Mouse (Mus musculus): ENCODE measurements around the gene Ccnd1. TPM values are rescaled to one million over a fixed set of nuclear protein-coding genes. Genes with fewer than 3 reads are reported as not detected.
A peak's percentile ranks its signal among the peaks of the same experiment; 100 is the strongest.

The Ccnd1 gene
- 100 to 1,000 TPM; 140 to 149 TPM for total RNA-seq (2021)
- long read RNA-seq, experiment 1, transcript Ccnd1-201 (5 exons, 3,740 nt) = major isoform, 53 of 74 reads
- long read RNA-seq, experiment 1, partial matches to known transcripts = 14 of 74 reads
- long read RNA-seq, experiment 1, other reads (novel, unspliced or antisense) = 7 of 74 reads
- long read RNA-seq, experiment 2, transcript Ccnd1-201 (5 exons, 3,740 nt) = major isoform, 73 of 151 reads
- long read RNA-seq, experiment 2, partial matches to known transcripts = 12 of 151 reads
- long read RNA-seq, experiment 2, other reads (novel, unspliced or antisense) = 66 of 151 reads

- peak; percentile 69 to 78 for DNase-seq (ENCODE audit: low spot score in 2 of 2)
Observed at GRCm38 (mm10) chr7:144939344-144940002, at the start of gene Ccnd1. Gene Ccnd1, minus strand, starts transcription at chr7:144939925.

DNA sequence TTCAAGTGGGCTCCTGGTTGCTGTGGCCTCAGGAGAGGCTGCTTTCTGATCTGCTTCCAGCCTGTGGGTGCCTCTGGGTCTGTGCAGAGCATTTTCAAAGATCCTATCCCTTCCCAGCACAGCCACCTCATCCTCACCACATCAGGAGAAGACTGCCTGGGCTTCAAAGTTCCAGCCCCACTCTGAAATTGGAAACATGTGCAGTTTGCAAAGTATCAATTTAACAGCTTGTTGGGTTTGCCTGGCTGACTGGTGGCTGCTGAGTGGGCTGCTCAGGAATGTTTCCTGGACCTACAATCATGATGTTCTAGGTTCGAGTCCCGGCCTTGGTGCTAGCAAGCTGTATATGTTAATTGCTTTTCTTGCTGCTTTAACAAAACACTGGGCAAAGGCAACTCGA lies 49.1 kb upstream of the Ccnd1 start:
- no peak for DNase-seq (ENCODE audit: low spot score in 2 of 2)

- DNase-seq (ENCODE audit: low spot score in 2 of 2) = no peak
Observed at GRCm38 (mm10) chr7:144985100-144985499, 45.4 kb upstream of the Ccnd1 start.

GRCm38 (mm10) chr7:144982358-144983110 lies 42.8 kb upstream of the Ccnd1 start:
- DNase-seq (ENCODE audit: low spot score in 2 of 2) = no peak

DNA sequence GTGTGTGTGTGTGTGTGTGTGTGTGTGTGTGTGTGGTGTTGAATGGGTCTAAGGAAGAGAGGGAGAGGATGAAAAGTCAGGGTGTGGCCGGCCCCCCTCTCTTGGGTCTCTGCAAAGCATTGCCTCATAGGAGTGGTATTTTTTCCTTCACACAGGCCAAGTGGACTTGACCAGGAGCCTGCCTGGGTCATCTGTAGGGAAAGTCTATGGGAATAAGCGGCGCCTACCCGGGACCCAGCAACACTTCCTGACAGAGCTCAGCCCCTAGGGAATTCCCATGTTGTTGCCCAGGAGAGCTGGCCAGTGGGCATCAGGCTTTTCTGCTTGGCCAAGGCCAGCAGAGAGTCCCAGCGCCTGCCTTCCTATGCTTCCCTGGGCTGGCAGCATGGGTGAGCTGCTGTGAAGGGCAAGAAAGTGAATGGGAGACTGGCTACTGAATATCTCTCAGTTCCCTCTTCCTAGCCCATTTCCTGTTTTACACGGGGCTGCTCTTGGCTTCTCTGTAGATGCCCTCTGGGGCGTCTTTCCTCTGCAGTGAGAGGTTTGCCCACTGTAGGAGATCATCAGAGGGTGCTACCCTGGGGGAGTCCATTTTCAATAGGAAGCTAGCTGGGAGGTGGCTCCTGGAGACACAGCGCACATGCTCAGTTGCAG lies 41.8 kb upstream of the Ccnd1 start:
- no peak for DNase-seq (ENCODE audit: low spot score in 2 of 2)

DNA sequence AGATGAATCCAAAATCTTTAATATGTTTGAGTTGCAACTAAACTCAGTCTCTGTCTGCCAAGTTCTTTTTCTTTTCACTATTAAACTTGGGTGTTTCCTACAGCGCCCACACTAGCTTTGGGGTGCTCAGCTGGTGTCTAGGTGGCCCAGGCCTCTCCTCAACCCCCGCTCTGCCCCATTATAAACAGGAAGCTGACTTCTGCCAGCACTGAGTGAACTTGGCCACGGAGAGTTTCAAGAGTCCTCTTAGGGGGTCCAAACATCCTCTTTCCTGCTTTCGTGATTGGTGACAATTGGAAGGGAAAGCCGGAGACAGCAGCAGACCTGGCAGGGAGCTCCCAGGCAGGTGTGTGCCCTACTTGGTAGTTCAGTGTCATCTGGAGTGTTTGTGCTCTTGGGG lies 40.1 kb upstream of the Ccnd1 start:
- DNase-seq (ENCODE audit: low spot score in 2 of 2) = no peak

DNA sequence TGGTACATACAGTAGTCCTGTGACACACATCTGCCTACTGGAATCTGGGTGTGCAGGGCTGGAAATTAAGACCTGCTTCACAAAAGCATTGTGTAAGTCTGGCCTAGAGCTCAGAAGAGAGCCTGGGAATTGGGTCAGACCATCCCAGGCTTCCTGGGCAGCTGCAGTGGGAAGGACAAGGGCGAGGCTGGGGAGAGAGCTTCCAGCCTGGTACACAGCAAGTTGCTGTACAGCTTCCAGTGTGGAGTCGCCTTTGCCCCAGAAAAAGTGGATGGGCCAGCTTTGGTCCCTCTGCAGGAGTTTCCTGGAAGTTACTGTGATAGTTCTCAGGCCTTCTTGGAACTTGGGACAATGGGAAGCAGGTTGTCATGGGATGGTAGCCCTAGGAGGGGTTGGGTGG lies 37.4 kb upstream of the Ccnd1 start:
- DNase-seq (ENCODE audit: low spot score in 2 of 2) = no peak

GRCm38 (mm10) chr7:144973461-144973860 lies 33.7 kb upstream of the Ccnd1 start:
- DNase-seq (ENCODE audit: low spot score in 2 of 2) = no peak

DNA sequence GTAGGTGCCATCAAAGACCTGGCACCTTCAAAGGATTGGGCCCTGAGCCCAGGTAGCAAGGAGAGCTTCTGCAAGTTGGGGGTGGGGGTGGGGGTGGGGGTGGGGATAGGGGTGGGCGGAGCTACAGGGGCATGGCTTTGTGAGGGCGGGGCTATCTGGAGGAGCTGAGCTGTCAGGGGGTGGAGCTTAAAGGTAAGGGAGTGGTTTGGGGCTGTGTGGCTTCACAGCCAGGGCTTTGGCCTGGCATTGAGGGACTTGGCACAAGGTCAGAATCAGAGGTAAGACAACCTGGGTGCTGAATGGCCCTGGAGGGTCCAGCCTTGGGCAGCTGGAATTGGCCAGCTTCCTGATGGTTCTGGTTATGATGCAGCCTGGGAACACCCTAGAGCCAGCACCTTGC lies 32.0 kb upstream of the Ccnd1 start:
- DNase-seq (ENCODE audit: low spot score in 2 of 2) = no peak

DNA sequence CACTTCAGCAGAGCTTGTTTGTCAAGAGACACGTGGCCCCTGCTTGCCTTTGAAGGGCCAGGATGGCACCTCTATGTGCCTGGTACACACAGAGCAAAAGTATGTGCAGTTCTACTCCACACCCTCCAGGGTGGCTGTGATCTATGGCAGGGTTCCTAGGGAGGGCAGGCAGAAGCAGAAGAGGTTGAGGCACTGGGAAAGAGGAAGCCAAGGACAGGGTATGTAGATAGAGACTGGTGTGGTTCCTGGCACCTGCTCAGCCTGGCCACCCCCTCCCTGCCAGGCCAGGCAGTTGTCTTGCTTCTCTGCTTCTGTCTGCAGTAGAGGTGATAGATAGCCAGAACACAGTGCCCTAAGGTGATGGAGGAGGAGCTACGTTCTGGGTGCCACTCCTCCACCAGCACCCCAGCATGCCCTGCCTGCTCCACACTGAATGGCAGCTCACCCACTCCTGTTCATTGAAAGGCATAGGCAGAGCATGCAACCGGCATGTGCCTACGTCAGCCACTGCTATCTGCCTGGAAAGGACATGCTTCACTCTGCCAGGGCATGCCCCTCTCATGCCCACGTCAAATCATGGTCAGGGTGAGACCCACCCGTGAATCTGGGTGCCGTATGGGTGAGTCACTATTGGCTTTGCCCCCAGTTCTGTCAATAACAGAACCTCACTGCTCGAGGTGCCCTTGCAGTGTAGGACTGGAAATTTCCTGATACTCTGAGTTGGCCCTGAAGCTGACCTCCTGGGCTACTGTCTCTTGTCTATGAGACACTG lies 31.5 kb upstream of the Ccnd1 start:
- peak in 1 of 2 experiments; percentile 56 for DNase-seq (ENCODE audit: low spot score in 2 of 2)

- DNase-seq (ENCODE audit: low spot score in 2 of 2) = no peak
Observed at GRCm38 (mm10) chr7:144965893-144966292, 26.2 kb upstream of the Ccnd1 start.

DNA sequence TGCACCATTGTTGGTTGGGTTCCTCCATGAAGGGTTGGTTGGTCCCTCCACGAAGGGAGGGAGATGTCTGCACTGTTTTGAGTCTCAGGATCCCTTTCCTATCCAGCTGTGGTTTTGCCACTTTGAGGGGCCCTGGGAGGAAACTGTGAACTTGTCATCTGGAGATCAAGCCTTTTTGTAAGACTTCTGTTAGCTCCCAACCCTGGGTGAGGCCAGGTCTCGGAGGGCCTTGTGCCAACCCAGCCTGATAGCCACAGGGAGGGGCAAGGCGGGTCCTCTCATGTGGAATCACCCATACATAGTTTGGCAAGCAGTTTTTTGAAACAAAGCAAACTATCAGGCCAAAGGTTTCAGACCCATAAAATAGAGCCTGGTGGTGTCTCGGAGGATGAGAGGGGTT lies 24.6 kb upstream of the Ccnd1 start:
- no peak for DNase-seq (ENCODE audit: low spot score in 2 of 2)

DNA sequence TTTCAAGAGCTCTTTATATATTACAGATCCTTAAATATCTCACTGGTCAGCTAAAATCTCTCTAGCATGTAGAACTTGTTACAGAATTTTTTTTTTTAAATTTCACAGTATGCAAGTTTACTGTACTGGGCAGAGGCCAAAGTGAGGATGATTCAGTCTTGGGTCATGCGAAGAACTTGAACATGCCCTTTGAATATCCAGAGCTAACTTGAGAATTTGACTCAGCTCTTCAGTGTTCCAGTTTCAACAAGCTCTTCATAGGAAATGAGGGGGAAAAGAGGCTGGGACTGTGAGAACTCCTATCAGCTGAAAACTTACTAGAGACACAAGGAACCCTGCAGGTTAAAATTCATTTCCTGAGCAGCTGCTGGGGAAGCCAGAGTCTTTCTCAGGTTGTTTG lies 24.2 kb upstream of the Ccnd1 start:
- DNase-seq (ENCODE audit: low spot score in 2 of 2) = no peak

- no peak for DNase-seq (ENCODE audit: low spot score in 2 of 2)
Observed at GRCm38 (mm10) chr7:144958509-144959395, 19.0 kb upstream of the Ccnd1 start.

- DNase-seq (ENCODE audit: low spot score in 2 of 2) = peak; percentile 79 to 83
Observed at GRCm38 (mm10) chr7:144943254-144943653, 3.5 kb upstream of the Ccnd1 start.

GRCm38 (mm10) chr7:144942744-144943135 lies 3.0 kb upstream of the Ccnd1 start:
- DNase-seq (ENCODE audit: low spot score in 2 of 2) = peak in 1 of 2 experiments; percentile 26

GRCm38 (mm10) chr7:144942071-144942743 lies 2.5 kb upstream of the Ccnd1 start:
- peak; percentile 39 to 47 for DNase-seq (ENCODE audit: low spot score in 2 of 2)

DNA sequence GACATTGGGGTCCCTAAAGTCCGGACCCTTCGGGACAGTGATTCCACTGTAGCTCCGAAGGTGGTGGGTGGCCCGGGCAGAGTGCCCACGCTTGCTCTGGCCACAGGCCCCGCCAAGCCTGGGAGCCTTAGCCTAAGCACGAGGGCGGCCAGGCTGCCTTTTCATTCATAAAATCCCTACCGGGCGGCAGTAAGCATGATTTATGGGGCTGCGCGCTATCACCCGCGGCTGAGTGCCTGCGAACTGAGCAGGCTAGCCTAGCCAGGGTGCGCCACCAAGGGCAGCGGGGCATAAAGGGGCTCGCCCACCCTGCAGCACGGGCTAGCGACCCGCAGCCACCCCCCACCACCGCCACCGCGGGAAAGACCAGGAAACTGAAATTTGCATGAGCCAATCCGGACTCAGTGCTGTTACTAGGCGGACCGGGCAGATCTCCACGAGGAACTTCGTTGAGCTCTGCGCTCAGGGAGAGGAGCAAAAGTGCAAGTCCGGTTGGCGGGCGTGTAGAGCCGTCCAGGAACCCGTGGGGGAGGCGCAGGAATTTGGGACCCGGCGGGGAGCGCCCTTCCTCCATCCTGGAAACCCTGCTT lies 1.6 kb upstream of the Ccnd1 start:
- peak; percentile 77 to 78 for DNase-seq (ENCODE audit: low spot score in 2 of 2)

- DNase-seq (ENCODE audit: low spot score in 2 of 2) = no peak
Observed at GRCm38 (mm10) chr7:144940585-144940984, 860 bp upstream of the Ccnd1 start.
